In the genomic region with DNA sequence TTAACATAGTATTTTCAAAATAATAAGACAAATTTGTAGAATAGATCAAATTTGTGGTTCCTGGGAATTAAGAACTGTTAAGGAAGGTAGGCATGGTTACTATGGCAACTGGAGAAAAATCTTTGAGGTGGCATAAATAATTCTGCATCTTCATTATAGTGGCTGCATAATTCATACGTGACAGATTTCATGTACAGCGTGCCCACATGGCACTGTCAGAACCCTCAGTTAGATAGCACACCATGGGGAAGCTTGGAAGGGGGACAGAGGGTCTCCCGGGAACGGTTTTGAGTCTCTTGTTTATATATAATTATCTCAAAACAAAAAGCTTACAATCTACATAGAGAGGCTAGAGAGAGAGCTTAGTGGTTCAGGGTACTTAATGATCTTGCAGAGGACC, we compare ENCODE assay signal across 27 mouse cellular contexts. TPM values are rescaled to one million over a fixed set of nuclear protein-coding genes. Genes with fewer than 3 reads are reported as not detected.
A peak's percentile ranks its signal among the peaks of the same experiment; 100 is the strongest.
DNase-seq lines count a peak whose midpoint lies in the region; ATAC-seq and TF ChIP-seq lines count a peak whose summit lies in the region.
"Had no signal": no experiment of that assay in that cellular context is flagged by ENCODE, and none has a peak within 500 bp of the region (broad histone marks: within the 10 kb centered on the region; RNA-seq: fewer than 3 reads in every experiment).

No protein-coding gene starts in this region.

- ATAC-seq in forebrain, embryonic 16.5 days: peak; percentile 63; the same call in 1 of the 2 replicates
- ATAC-seq: CD4-positive, CD25-positive, alpha-beta regulatory T cell, adult 4 months; intestine, postnatal 0 days had no signal

- H3K9me3 ChIP-seq in forebrain, embryonic 16.5 days (ENCODE audit: control insufficient read depth, low read length): 0 out of 2 replicates have a peak, but pooled peaks cover 2% of the 10 kb centered on the region
- H3K9me3 ChIP-seq in forebrain, embryonic 10.5 days: peaks cover 4% of the 10 kb centered on the region
- H3K9me3 ChIP-seq: embryonic facial prominence, embryonic 13.5 days; heart, embryonic 10.5 days; hindbrain, embryonic 12.5 days; hindbrain, embryonic 15.5 days had no signal

- no peak for TF ChIP-seq POLR2A in brain, embryonic 14.5 days (IDR thresholded peaks at IDR 0.05; ENCODE audit: borderline replicate concordance, extremely low read depth, insufficient read depth, insufficient read length, poor library complexity, severe bottlenecking)

- H3K27ac ChIP-seq in forebrain, embryonic 16.5 days (ENCODE audit: low read length): no peak overlapping the region
- no peak overlapping the region for H3K27ac ChIP-seq in forebrain, embryonic 10.5 days
- H3K27ac ChIP-seq: embryonic facial prominence, embryonic 10.5 days; embryonic facial prominence, embryonic 13.5 days; heart, adult 2 months; heart, embryonic 10.5 days; heart, embryonic 13.5 days; hindbrain, embryonic 12.5 days; hindbrain, embryonic 15.5 days had no signal

- no peak for TF ChIP-seq CTCF in brain, embryonic 14.5 days (IDR thresholded peaks at IDR 0.05; ENCODE audit: borderline replicate concordance, extremely low read depth, insufficient read depth, insufficient read length)

- H3K9ac ChIP-seq in forebrain, embryonic 16.5 days (replicated peaks; ENCODE audit: low read depth, low read length): no peak overlapping the region
- H3K9ac ChIP-seq: embryonic facial prominence, embryonic 13.5 days; heart, embryonic 13.5 days; hindbrain, embryonic 12.5 days; hindbrain, embryonic 15.5 days had no signal

- no peak overlapping the region for H3K4me2 ChIP-seq in forebrain, embryonic 16.5 days (ENCODE audit: low read length)
- H3K4me2 ChIP-seq: embryonic facial prominence, embryonic 13.5 days; heart, embryonic 13.5 days; hindbrain, embryonic 12.5 days; hindbrain, embryonic 15.5 days had no signal

- no peak overlapping the region for H3K4me3 ChIP-seq in forebrain, embryonic 16.5 days (replicated peaks; ENCODE audit: low read length)
- no peak overlapping the region for H3K4me3 ChIP-seq in forebrain, embryonic 10.5 days
- H3K4me3 ChIP-seq: embryonic facial prominence, embryonic 10.5 days; embryonic facial prominence, embryonic 13.5 days; erythroblast, embryonic 14.5 days; heart, adult 2 months; heart, embryonic 10.5 days; heart, embryonic 13.5 days; hindbrain, embryonic 12.5 days; hindbrain, embryonic 15.5 days had no signal

- 66% methylated on average over 4 of the region's 4 CpGs for WGBS in forebrain, embryonic 16.5 days
- WGBS in forebrain, embryonic 10.5 days: 93% methylated on average over 4 of the region's 4 CpGs

- no peaks in the 10 kb centered on the region for H3K27me3 ChIP-seq in forebrain, embryonic 16.5 days (replicated peaks; ENCODE audit: control insufficient read depth, insufficient read depth, low read length)
- no peaks in the 10 kb centered on the region for H3K27me3 ChIP-seq in forebrain, embryonic 10.5 days (ENCODE audit: poor library complexity, severe bottlenecking)
- H3K27me3 ChIP-seq: embryonic facial prominence, embryonic 13.5 days; hindbrain, embryonic 12.5 days; hindbrain, embryonic 15.5 days had no signal

- no peaks in the 10 kb centered on the region for H3K36me3 ChIP-seq in forebrain, embryonic 16.5 days (ENCODE audit: control insufficient read depth, insufficient read depth)
- H3K36me3 ChIP-seq in forebrain, embryonic 10.5 days (replicated peaks): no peaks in the 10 kb centered on the region
- H3K36me3 ChIP-seq: embryonic facial prominence, embryonic 10.5 days; embryonic facial prominence, embryonic 13.5 days; heart, embryonic 10.5 days; heart, embryonic 13.5 days; hindbrain, embryonic 12.5 days; hindbrain, embryonic 15.5 days had no signal

- peaks cover 4% of the 10 kb centered on the region; the same call in 1 of the 2 replicates for H3K4me1 ChIP-seq in forebrain, embryonic 16.5 days (replicated peaks; ENCODE audit: control insufficient read depth, insufficient read depth, low read length)
- peaks cover 7% of the 10 kb centered on the region; the same call in 1 of the 2 replicates for H3K4me1 ChIP-seq in forebrain, embryonic 10.5 days
- H3K4me1 ChIP-seq: embryonic facial prominence, embryonic 13.5 days; heart, embryonic 10.5 days; heart, embryonic 13.5 days; hindbrain, embryonic 12.5 days; hindbrain, embryonic 15.5 days had no signal

- no peak for DNase-seq in forebrain, embryonic 10.5 days (ENCODE audit: extremely low spot score, low spot score)
- peak; percentile 13 for DNase-seq in layer of hippocampus, adult 9-11 months
- DNase-seq in layer of hippocampus, adult 11-12 months (ENCODE audit: low spot score): no peak
- peak; percentile 20 for DNase-seq in brain, adult 2 months (ENCODE audit: low read depth, low spot score)
- peak; percentile 28 for DNase-seq in brain, embryonic 14.5 days (ENCODE audit: low read depth)
- no peak for DNase-seq in left cerebral cortex, adult 11 months (ENCODE audit: low spot score)
- no peak for DNase-seq in frontal cortex, adult 2 months (ENCODE audit: extremely low spot score in 1 of 2, low spot score in 1 of 2)
- DNase-seq: adrenal gland, adult 8-10 months; adrenal gland, postnatal 25 days; cerebellum, adult 11-12 months; cerebellum, adult 8-10 months; cerebellum, postnatal 10 days; cerebellum, postnatal 36 days; embryo, embryonic 11 days; gastrocnemius, postnatal 25 days; heart, adult 2 months; heart, postnatal 14 days had no signal

RNA-seq across cellular contexts. Expression of gene Aplf, which starts 24.6 kb away (rescaled TPM):
- 13.6 and 15.3 TPM in 2 replicates for polyA plus RNA-seq in forebrain, embryonic 16.5 days (2015; fragmentation: Nextera tagmentation; extraction: Ambion mirVana)
- polyA plus RNA-seq in forebrain, embryonic 10.5 days (2016; fragmentation: Nextera tagmentation; extraction: Ambion mirVana): 12.9 and 13.0 TPM in 2 replicates
- polyA plus RNA-seq in brain, embryonic 14.5 days (2012; rRNA removed): 6.4 and 7.2 TPM in 2 replicates
- polyA plus RNA-seq in frontal cortex, adult 2 months (2012; rRNA removed): 4.2 and 4.6 TPM in 2 replicates

RNA-seq across cellular contexts. Expression of gene Efcc1, which starts 34.1 kb away (rescaled TPM):
- 1.8 and 2.3 TPM in 2 replicates for polyA plus RNA-seq in forebrain, embryonic 16.5 days (2015; fragmentation: Nextera tagmentation; extraction: Ambion mirVana)
- polyA plus RNA-seq in forebrain, embryonic 10.5 days (2016; fragmentation: Nextera tagmentation; extraction: Ambion mirVana): 0.84 TPM in 2 replicates
- polyA plus RNA-seq in brain, embryonic 14.5 days (2012; rRNA removed): 2.0 and 4.6 TPM in 2 replicates
- polyA plus RNA-seq in frontal cortex, adult 2 months (2012; rRNA removed): 4.3 and 4.5 TPM in 2 replicates
- polyA plus RNA-seq: erythroblast, embryonic 14.5 days had no signal

Comparison
In these comparisons a context has a peak if more than half of its experiments do, and no peak if none do; other contexts are left out.
1. DNase-seq: peak in layer of hippocampus, adult 9-11 months (single experiment), brain, adult 2 months (single experiment) and brain, embryonic 14.5 days (single experiment); none in forebrain, embryonic 10.5 days (single experiment), layer of hippocampus, adult 11-12 months (single experiment), left cerebral cortex, adult 11 months (single experiment) and frontal cortex, adult 2 months (0 of 2).